Mouse (Mus musculus) ES-E14 (cell line): Measurements from ENCODE around the gene Lypd6b. TPM values are rescaled to one million over a fixed set of nuclear protein-coding genes. Genes with fewer than 3 reads are reported as not detected.

Experiments
- DNase-seq: peaks from one replicate; pipeline ENCODE4 v3.0.0-alpha.2; 2013; ENCODE audit warnings: low read depth, low spot score
- H3K27ac ChIP-seq: 2 replicates; pipeline ENCODE4 v1.5.1; 2012; ENCODE audit warnings: low read depth, mild to moderate bottlenecking, low read length, moderate library complexity, mixed read lengths; ENCODE audit not compliant: poor library complexity, insufficient read depth, severe bottlenecking
- H3K36me3 ChIP-seq: 2 replicates; pipeline ENCODE4 v1.6.1; 2012; ENCODE audit warnings: mild to moderate bottlenecking, low read length, moderate library complexity, mixed read lengths; ENCODE audit not compliant: control insufficient read depth, poor library complexity, insufficient read depth, severe bottlenecking
- H3K4me1 ChIP-seq, 2 experiments: fragments of 150-350 bp in 1 of 2; sonication (generic) in 1 of 2; 2 replicates each; pipeline ENCODE4 v1.6.1; 2012; ENCODE audit warnings: low read length in 2 of 2, mild to moderate bottlenecking in 1 of 2, mixed read lengths in 1 of 2; ENCODE audit not compliant: control insufficient read depth in 2 of 2, insufficient read depth in 2 of 2, poor library complexity in 1 of 2
- H3K4me3 ChIP-seq, 2 experiments: fragments of 150-350 bp in 1 of 2; sonication (generic) in 1 of 2; 2 replicates each; pipeline ENCODE4 v1.5.1; 2012; ENCODE audit warnings: low read length in 2 of 2, low read depth in 1 of 2, mild to moderate bottlenecking in 1 of 2, mixed read lengths in 1 of 2; ENCODE audit not compliant: insufficient read depth in 1 of 2, poor library complexity in 1 of 2, severe bottlenecking in 1 of 2
- H3K9ac ChIP-seq: 2 replicates; pipeline ENCODE4 v1.6.1; 2012; ENCODE audit warnings: low read depth, mild to moderate bottlenecking, low read length, mixed read lengths; ENCODE audit not compliant: poor library complexity, insufficient read depth, severe bottlenecking
- H3K9me3 ChIP-seq: fragments of 150-350 bp; sonication (generic); 2 replicates; pipeline ENCODE4 v1.6.1; 2012; ENCODE audit warnings: low read depth, mild to moderate bottlenecking, low read length; ENCODE audit not compliant: control insufficient read depth, insufficient read depth
- CHD2 ChIP-seq: IDR thresholded peaks from 2 replicates; pipeline ENCODE4 v1.6.1; 2014; ENCODE audit warnings: mild to moderate bottlenecking, low read depth, low read length, inconsistent platforms
- HCFC1 ChIP-seq: IDR thresholded peaks from 2 replicates; pipeline ENCODE4 v1.6.1; 2012; ENCODE audit warnings: low read length, inconsistent platforms, borderline replicate concordance; ENCODE audit not compliant: insufficient read depth
- MAFK ChIP-seq: IDR thresholded peaks from 2 replicates; pipeline ENCODE4 v1.6.1; 2014; ENCODE audit warnings: mild to moderate bottlenecking, low read depth, low read length, inconsistent platforms; ENCODE audit not compliant: insufficient read depth
- ZC3H11A ChIP-seq: IDR thresholded peaks from 2 replicates; pipeline ENCODE4 v1.6.1; 2012; ENCODE audit warnings: low read depth, mild to moderate bottlenecking, inconsistent platforms, low read length, borderline replicate concordance
- ZNF384 ChIP-seq: IDR thresholded peaks from 2 replicates; pipeline ENCODE4 v1.6.1; 2012; ENCODE audit warnings: low read depth, low read length, inconsistent platforms
- in situ Hi-C, 2 experiments: fragments of 600-800 bp; cut with MboI; formaldehyde crosslinking; loops; one replicate each; pipeline ENCODE4 v1.15.1; 2025; ENCODE audit warnings: low sequenced_read_pairs in 2 of 2, inconsistent platforms in 1 of 2; ENCODE audit not compliant: unreplicated experiment in 2 of 2
- total RNA-seq: library from RNA; depleted of rRNA; stranded (reverse); fragments of 300-350 nt; gene quantifications from 2 replicates; pipeline ENCODE4 v1.2.3, GENCODE M21; 2012

Gene Lypd6b
- total RNA-seq, 1 experiment, result 0.18 TPM

DNA sequence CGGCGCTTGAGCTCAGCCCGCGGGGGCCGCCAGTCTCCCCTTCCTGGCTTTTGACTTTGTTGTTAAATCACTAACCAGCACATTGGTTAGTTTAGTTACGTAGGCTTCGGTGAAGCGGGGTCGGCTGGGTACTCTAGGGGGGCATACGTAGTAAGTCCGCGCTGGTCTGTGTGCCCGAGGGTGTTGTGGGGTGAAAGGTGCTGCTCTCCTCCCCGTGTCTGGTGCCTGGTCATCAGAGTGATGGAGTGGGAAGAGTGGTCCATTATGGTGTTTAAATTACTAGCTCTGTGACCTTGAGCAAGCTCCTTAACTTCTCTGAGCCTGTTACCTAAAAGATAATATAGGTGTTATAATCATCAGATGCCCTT is 547 bp downstream of the Lypd6b start:
- in situ Hi-C loops, result loop anchor here in 1 of 2 experiments (25.0 kb wide), 1 partner anchor 474 kb away; no protein-coding TSS in a partner anchor
- TF ChIP-seq CHD2, result no peak
- DNase-seq, result no peak
- no peaks in the 10 kb centered on the region for H3K9me3 ChIP-seq
- peak overlapping the region; percentile 72 for H3K9ac ChIP-seq
- H3K4me3 ChIP-seq, result peak overlapping the region; percentile 57 to 75
- 0 out of 4 replicates have a peak, but pooled peaks cover 0 to 2% of the 10 kb centered on the region in 2 experiments for H3K4me1 ChIP-seq
- H3K36me3 ChIP-seq, result no peaks in the 10 kb centered on the region
- no peak overlapping the region for H3K27ac ChIP-seq

DNA sequence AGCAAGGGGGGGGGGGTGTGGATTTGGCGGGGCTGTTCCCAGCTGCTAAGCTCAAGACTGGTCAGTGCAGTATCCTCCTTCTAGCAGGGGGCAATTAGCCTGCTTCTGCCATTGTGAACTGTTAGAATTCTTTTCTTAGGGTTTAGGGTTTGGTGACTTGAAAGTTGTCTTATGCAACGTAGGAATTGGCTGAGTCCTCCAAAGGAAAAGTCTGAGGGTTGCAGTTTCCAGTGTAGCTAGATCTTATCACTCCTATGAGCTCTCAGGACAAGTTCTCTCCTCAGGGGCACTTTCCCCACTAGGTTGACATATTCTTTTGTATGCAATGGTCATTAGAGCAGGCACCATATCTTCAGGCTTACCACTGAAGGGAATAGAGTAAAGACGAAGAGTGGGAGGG is 1.2 kb downstream of the Lypd6b start:
- Histone ChIP-seq H3K9ac (no peak overlapping the region), H3K9me3 (no peaks in the 10 kb centered on the region), H3K4me1 (0 out of 4 replicates have a peak, but pooled peaks cover 0 to 2% of the 10 kb centered on the region in 2 experiments), H3K27ac (no peak overlapping the region), H3K4me3 (no peak overlapping the region), H3K36me3 (no peaks in the 10 kb centered on the region)
- DNase-seq, result no peak
- in situ Hi-C loops, result loop anchor here in 1 of 2 experiments (25.0 kb wide), 1 partner anchor 474 kb away; no protein-coding TSS in a partner anchor
- TF ChIP-seq ZC3H11A, result no peak
- no peak for TF ChIP-seq HCFC1
- no peak for TF ChIP-seq ZNF384

DNA sequence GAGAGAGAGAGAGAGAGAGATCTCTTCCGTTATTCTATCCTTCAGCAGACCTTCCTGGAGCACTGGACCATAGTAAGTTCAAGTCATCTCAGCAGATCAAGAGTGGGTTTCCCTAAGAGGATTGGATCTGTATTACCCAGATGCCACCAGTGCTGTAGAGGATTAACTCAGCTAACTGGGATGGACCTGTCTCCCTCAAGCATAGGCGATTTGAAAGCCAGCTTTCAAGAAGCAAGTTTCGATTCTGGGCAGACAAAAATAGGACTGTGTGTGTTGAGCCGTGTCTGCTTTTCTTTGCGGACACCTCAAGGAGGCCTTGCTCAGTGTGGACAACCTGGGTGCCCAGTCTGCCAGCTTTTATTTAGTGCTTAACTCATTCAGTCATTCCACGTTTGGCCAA is 1.6 kb downstream of the Lypd6b start:
- in situ Hi-C loops, result loop anchor here in 1 of 2 experiments (25.0 kb wide), 1 partner anchor 473 kb away; no protein-coding TSS in a partner anchor

DNA sequence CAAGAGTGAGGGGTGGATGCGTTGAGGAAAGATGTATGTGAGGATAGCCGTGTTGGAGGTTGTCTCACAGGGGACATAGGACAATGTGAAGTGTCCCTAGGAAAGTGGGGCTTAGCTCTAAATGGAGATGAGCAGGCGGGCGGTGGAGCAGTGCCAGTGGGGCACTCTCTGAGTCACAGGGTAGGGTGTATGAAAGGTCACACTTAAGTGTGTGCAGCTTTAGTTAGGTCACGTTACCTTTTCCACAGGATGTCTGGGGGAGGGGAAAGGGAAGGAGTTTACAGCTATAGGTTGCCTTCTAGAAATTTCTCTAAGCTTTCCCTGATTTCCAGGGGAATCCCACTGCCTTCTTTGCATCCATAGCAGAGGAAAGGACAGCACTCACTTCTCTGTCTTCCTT is 2.0 kb downstream of the Lypd6b start:
- H3K27ac ChIP-seq, result no peak overlapping the region
- H3K4me3 ChIP-seq, result no peak overlapping the region
- no peak for TF ChIP-seq MAFK
- no peaks in the 10 kb centered on the region for H3K36me3 ChIP-seq
- DNase-seq, result no peak
- H3K9me3 ChIP-seq, result no peaks in the 10 kb centered on the region
- H3K9ac ChIP-seq, result no peak overlapping the region
- 0 out of 4 replicates have a peak, but pooled peaks cover 0 to 2% of the 10 kb centered on the region in 2 experiments for H3K4me1 ChIP-seq
- in situ Hi-C loops, result loop anchor here in 1 of 2 experiments (25.0 kb wide), 1 partner anchor 473 kb away; no protein-coding TSS in a partner anchor

More for the DNA sequence above, 1.6 kb downstream of the Lypd6b start:
- no peaks in the 10 kb centered on the region for H3K9me3 ChIP-seq
- H3K4me1 ChIP-seq, result 0 out of 4 replicates have a peak, but pooled peaks cover 0 to 2% of the 10 kb centered on the region in 2 experiments
- H3K9ac ChIP-seq, result no peak overlapping the region
- TF ChIP-seq CHD2 (no peak), HCFC1 (no peak), ZNF384 (no peak), MAFK (no peak), ZC3H11A (no peak)
- no peak overlapping the region for H3K27ac ChIP-seq
- DNase-seq, result no peak
- no peak overlapping the region for H3K4me3 ChIP-seq
- no peaks in the 10 kb centered on the region for H3K36me3 ChIP-seq

DNA sequence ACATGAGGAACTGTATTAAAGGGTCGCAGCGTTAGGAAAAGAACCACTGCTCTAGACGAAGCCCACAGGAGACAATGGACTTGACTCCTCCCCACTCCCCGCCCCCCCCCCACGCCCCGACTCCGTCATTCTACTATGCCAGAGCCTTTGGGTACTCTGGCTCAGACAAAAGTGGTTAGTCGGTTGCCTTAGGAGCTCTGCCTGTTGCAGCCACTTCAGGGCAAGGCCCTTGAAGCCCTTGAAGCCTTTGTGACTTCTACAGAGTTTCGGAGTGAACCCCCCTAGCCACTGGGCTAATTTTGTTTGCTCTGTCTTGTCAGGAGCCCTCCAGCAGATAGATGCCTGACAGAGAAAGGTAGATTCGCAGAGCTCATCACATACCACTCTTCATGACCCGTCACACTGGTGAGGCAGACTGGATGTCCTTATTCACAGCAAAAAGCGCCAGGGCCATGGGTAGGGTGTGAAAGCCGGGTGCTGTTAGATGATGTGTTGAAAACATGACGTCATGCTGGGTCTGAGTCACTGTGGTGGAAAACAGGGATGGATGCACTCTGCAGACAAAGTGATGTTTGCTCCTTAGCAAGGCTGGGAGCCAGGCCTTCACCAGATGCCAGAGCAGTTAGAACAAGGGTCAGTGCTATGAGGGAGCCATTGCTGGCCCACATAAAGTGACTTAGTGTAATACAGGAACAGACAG is 10.1 kb downstream of the Lypd6b start:
- DNase-seq, result no peak
- H3K36me3 ChIP-seq, result no peaks in the 10 kb centered on the region
- H3K4me3 ChIP-seq, result no peak overlapping the region
- H3K9ac ChIP-seq, result no peak overlapping the region
- TF ChIP-seq CHD2 (no peak), ZNF384 (no peak), ZC3H11A (no peak), HCFC1 (no peak), MAFK (no peak)
- in situ Hi-C loops, result loop anchor here in 1 of 2 experiments (25.0 kb wide), 1 partner anchor 465 kb away; no protein-coding TSS in a partner anchor
- H3K4me1 ChIP-seq, result no peaks in the 10 kb centered on the region
- no peaks in the 10 kb centered on the region for H3K9me3 ChIP-seq
- H3K27ac ChIP-seq, result no peak overlapping the region
